ENCODE assay signal across 9 mouse cellular contexts in genomic region chr12:86000641-86001073, GRCm38 (mm10).
DNase-seq lines count a peak whose midpoint lies in the region; ATAC-seq and TF ChIP-seq lines count a peak whose summit lies in the region.
"Had no signal": no experiment of that assay in that cellular context is flagged by ENCODE, and none has a peak within 500 bp of the region (broad histone marks: within the 10 kb centered on the region; RNA-seq: fewer than 3 reads in every experiment).

No protein-coding gene starts in this region.

- peaks cover 20% of the 10 kb centered on the region for H3K4me1 ChIP-seq in lung, embryonic 14.5 days (ENCODE audit: insufficient read depth)
- peaks cover 16% of the 10 kb centered on the region for H3K4me1 ChIP-seq in embryonic facial prominence, embryonic 10.5 days
- H3K4me1 ChIP-seq in intestine, embryonic 15.5 days (replicated peaks), result peaks cover 14% of the 10 kb centered on the region

- H3K36me3 ChIP-seq in lung, embryonic 14.5 days (ENCODE audit: insufficient read depth), result peaks cover 9% of the 10 kb centered on the region; the same call in 1 of the 2 replicates
- peaks cover 9% of the 10 kb centered on the region for H3K36me3 ChIP-seq in embryonic facial prominence, embryonic 10.5 days (replicated peaks)
- no peaks in the 10 kb centered on the region for H3K36me3 ChIP-seq in intestine, embryonic 15.5 days

- WGBS in lung, embryonic 14.5 days, result 16% methylated on average over 9 of the region's 9 CpGs
- WGBS in embryonic facial prominence, embryonic 10.5 days, result 40% methylated on average over 9 of the region's 9 CpGs
- WGBS in intestine, embryonic 15.5 days, result 29% methylated on average over 9 of the region's 9 CpGs

- ATAC-seq in lung, embryonic 14.5 days (ENCODE audit: insufficient read depth), result peak; percentile 89
- peak; percentile 76 for ATAC-seq in intestine, embryonic 15.5 days

- H3K27ac ChIP-seq in lung, embryonic 14.5 days (ENCODE audit: low read depth), result peak overlapping the region; percentile 95
- peak overlapping the region; percentile 72 for H3K27ac ChIP-seq in embryonic facial prominence, embryonic 10.5 days (replicated peaks)
- peak overlapping the region; percentile 76 for H3K27ac ChIP-seq in intestine, embryonic 15.5 days

- DNase-seq in lung, embryonic 14.5 days, result peak; percentile 78
- DNase-seq in lung, postnatal 36 days, result no peak
- peak; percentile 58 for DNase-seq in embryonic facial prominence, embryonic 10.5 days (ENCODE audit: low spot score)
- DNase-seq in heart, adult 11 months, result peak; percentile 97
- peak; percentile 61 for DNase-seq in mesoderm, embryonic 11.5 days (ENCODE audit: low read depth, low spot score)
- no peak for DNase-seq in T-cell, adult 2 months (ENCODE audit: low spot score)
- DNase-seq in cerebellum, adult 9-10 months, result no peak

- no peak for TF ChIP-seq CTCF in lung, embryonic 14.5 days (IDR thresholded peaks at IDR 0.05; ENCODE audit: low read depth)

- H3K9me3 ChIP-seq in lung, embryonic 14.5 days (ENCODE audit: low read depth, low read length), result no peaks in the 10 kb centered on the region
- H3K9me3 ChIP-seq in embryonic facial prominence, embryonic 10.5 days, result no peaks in the 10 kb centered on the region
- no peaks in the 10 kb centered on the region for H3K9me3 ChIP-seq in intestine, embryonic 15.5 days
- H3K9me3 ChIP-seq: G1E had no signal

- peak overlapping the region; percentile 29; the same call in 1 of the 2 replicates for H3K9ac ChIP-seq in lung, embryonic 14.5 days
- H3K9ac ChIP-seq in intestine, embryonic 15.5 days, result no peak overlapping the region

- no peaks in the 10 kb centered on the region for H3K27me3 ChIP-seq in lung, embryonic 14.5 days (ENCODE audit: insufficient read depth, low read length)
- no peaks in the 10 kb centered on the region for H3K27me3 ChIP-seq in embryonic facial prominence, embryonic 10.5 days (replicated peaks; ENCODE audit: low read depth, poor library complexity, severe bottlenecking)
- no peaks in the 10 kb centered on the region for H3K27me3 ChIP-seq in intestine, embryonic 15.5 days (replicated peaks)

- H3K4me3 ChIP-seq in lung, embryonic 14.5 days (ENCODE audit: low read depth, low read length), result no peak overlapping the region
- H3K4me3 ChIP-seq in embryonic facial prominence, embryonic 10.5 days, result no peak overlapping the region
- no peak overlapping the region for H3K4me3 ChIP-seq in intestine, embryonic 15.5 days (replicated peaks)

- peak overlapping the region; percentile 37 for H3K4me2 ChIP-seq in lung, embryonic 14.5 days
- 0 out of 2 replicates have a peak overlapping the region, but pooled peaks have one; percentile 22 for H3K4me2 ChIP-seq in intestine, embryonic 15.5 days (replicated peaks)

Comparison
In these comparisons a context has a peak if more than half of its experiments do, and no peak if none do; other contexts are left out.
1. DNase-seq: peak in lung, embryonic 14.5 days (single experiment), embryonic facial prominence, embryonic 10.5 days (single experiment), heart, adult 11 months (single experiment) and mesoderm, embryonic 11.5 days (single experiment); none in lung, postnatal 36 days (single experiment), T-cell, adult 2 months (single experiment) and cerebellum, adult 9-10 months (single experiment).
2. Peak in every context shown above with its lines, with median percentiles within 50 percentile points of each other: H3K27ac ChIP-seq.